Mouse (Mus musculus) adrenal gland, postnatal 4 days (tissue): ENCODE results near the gene Cnbd2. TPM values are rescaled to one million over a fixed set of nuclear protein-coding genes. Genes with fewer than 3 reads are reported as not detected.
A peak's percentile ranks its signal among the peaks of the same experiment; 100 is the strongest.

Experiments
- DNase-seq, 2 experiments: peaks; one replicate each; pipeline ENCODE4 v3.0.0; 2021 to 2022; ENCODE audit warnings: low spot score in 2 of 2, mixed read lengths in 2 of 2
- total RNA-seq, 2 experiments: library from RNA; stranded (reverse); gene quantifications; 2 replicates each; pipeline ENCODE4 v1.2.3; 2021

Cnbd2 gene
- total RNA-seq, 2 experiments from 2014 or later: 1.6 to 2.4 TPM

- no peak for DNase-seq
These were observed 1.2 kb upstream of the Cnbd2 start for GRCm38 (mm10) chr2:156310945-156311344.

GRCm38 (mm10) chr2:156311441-156311840, 658 bp upstream of the Cnbd2 start:
- no peak for DNase-seq

GRCm38 (mm10) chr2:156311841-156312291, 233 bp upstream of the Cnbd2 start:
- DNase-seq: peak; percentile 36 to 50

GRCm38 (mm10) chr2:156313153-156313552, 1.1 kb downstream of the Cnbd2 start:
- DNase-seq: no peak

GRCm38 (mm10) chr2:156314811-156315210, 2.7 kb downstream of the Cnbd2 start:
- DNase-seq: no peak

- DNase-seq: no peak
These were observed 6.4 kb downstream of the Cnbd2 start for GRCm38 (mm10) chr2:156318491-156318890.

- DNase-seq: no peak
These were observed 9.4 kb downstream of the Cnbd2 start for GRCm38 (mm10) chr2:156321538-156321937.

GRCm38 (mm10) chr2:156324116-156324588, 12.1 kb downstream of the Cnbd2 start:
- no peak for DNase-seq

GRCm38 (mm10) chr2:156324681-156325080, 12.6 kb downstream of the Cnbd2 start:
- no peak for DNase-seq

- DNase-seq: no peak
These were observed 18.6 kb downstream of the Cnbd2 start for GRCm38 (mm10) chr2:156330681-156331080.

GRCm38 (mm10) chr2:156331446-156331965, 19.4 kb downstream of the Cnbd2 start:
- DNase-seq: no peak

GRCm38 (mm10) chr2:156340078-156340477, 28.0 kb downstream of the Cnbd2 start:
- no peak for DNase-seq

GRCm38 (mm10) chr2:156344775-156345532, 32.9 kb downstream of the Cnbd2 start:
- DNase-seq: no peak

- no peak for DNase-seq
These were observed 36.7 kb downstream of the Cnbd2 start for GRCm38 (mm10) chr2:156348812-156349211.

- DNase-seq: no peak
These were observed 37.3 kb downstream of the Cnbd2 start for GRCm38 (mm10) chr2:156349286-156349848.

- DNase-seq: no peak
These were observed 39.1 kb downstream of the Cnbd2 start for GRCm38 (mm10) chr2:156351243-156351642.

- no peak for DNase-seq
These were observed 40.5 kb downstream of the Cnbd2 start for GRCm38 (mm10) chr2:156352413-156353165.

- DNase-seq: no peak
These were observed 41.2 kb downstream of the Cnbd2 start for GRCm38 (mm10) chr2:156353265-156353692.

GRCm38 (mm10) chr2:156356031-156356430, 43.9 kb downstream of the Cnbd2 start:
- no peak for DNase-seq

GRCm38 (mm10) chr2:156368465-156368864, 56.4 kb downstream of the Cnbd2 start:
- DNase-seq: no peak

- no peak for DNase-seq
These were observed 58.8 kb downstream of the Cnbd2 start for GRCm38 (mm10) chr2:156370896-156371295.

GRCm38 (mm10) chr2:156376956-156377355, 64.9 kb downstream of the Cnbd2 start:
- DNase-seq: no peak
